Mouse (Mus musculus) neural tube, embryonic 14.5 days (tissue): ENCODE measurements around the gene Aanat. TPM values are rescaled to one million over a fixed set of nuclear protein-coding genes. Genes with fewer than 3 reads are reported as not detected.

Source experiments
- ATAC-seq: fragments of 200-750 bp; cut with Nextera tagmentation; 2 replicates; pipeline ENCODE4 v1.8.0; 2017; ENCODE audit warnings: low read depth, mild to moderate bottlenecking, moderate TSS enrichment, moderate library complexity
- H3K27ac ChIP-seq: fragments of 300-500 bp; sonication (generic); 2 replicates; pipeline ENCODE4 v1.5.1; 2014; ENCODE audit warnings: low read depth, mild to moderate bottlenecking, control low read depth, low read length, moderate library complexity, mixed read lengths
- H3K27me3 ChIP-seq: fragments of 300-500 bp; sonication (generic); 2 replicates; pipeline ENCODE4 v1.6.1; 2014; ENCODE audit warnings: low read length; ENCODE audit not compliant: control insufficient read depth, insufficient read depth
- H3K36me3 ChIP-seq: fragments of 300-500 bp; sonication (generic); 2 replicates; pipeline ENCODE4 v1.6.1; 2014; ENCODE audit warnings: low read length, mixed read lengths; ENCODE audit not compliant: control insufficient read depth, insufficient read depth
- H3K4me1 ChIP-seq: fragments of 300-500 bp; sonication (generic); 2 replicates; pipeline ENCODE4 v1.6.1; 2014; ENCODE audit warnings: low read length; ENCODE audit not compliant: control insufficient read depth, insufficient read depth
- H3K4me2 ChIP-seq: fragments of 300-500 bp; sonication (generic); 2 replicates; pipeline ENCODE4 v1.6.1; 2014; ENCODE audit warnings: mild to moderate bottlenecking, low read depth, low read length, control low read depth
- H3K4me3 ChIP-seq: fragments of 300-500 bp; sonication (generic); 2 replicates; pipeline ENCODE4 v1.5.1; 2014; ENCODE audit warnings: low read depth, low read length, control low read depth, mixed read lengths
- H3K9ac ChIP-seq: fragments of 300-500 bp; sonication (generic); replicated peaks from 2 replicates; pipeline ENCODE4 v1.6.1; 2014; ENCODE audit warnings: low read depth, mild to moderate bottlenecking, control low read depth, low read length, mixed read lengths
- H3K9me3 ChIP-seq: fragments of 300-500 bp; sonication (generic); 2 replicates; pipeline ENCODE4 v1.6.1; 2016; ENCODE audit warnings: low read length; ENCODE audit not compliant: control insufficient read depth
- WGBS: fragments of 180-500 bp; shearing (Covaris S2); extraction: QIAGEN DNeasy Blood & Tissue Kit; methylation state at CpG from one replicate; pipeline ENCODE4 v1.1.7; 2014; 5-methylcytosine and 5-hydroxymethylcytosine counted together
- polyA plus RNA-seq: library from polyadenylated mRNA; unstranded; fragments of >200 nt; fragmentation: Nextera tagmentation; extraction: Ambion mirVana; gene quantifications from 2 replicates; pipeline ENCODE4 v1.2.1, GENCODE M21; 2014

Gene Aanat
- polyA plus RNA-seq, 1 experiment from 2014 or later = 0.40 TPM

DNA sequence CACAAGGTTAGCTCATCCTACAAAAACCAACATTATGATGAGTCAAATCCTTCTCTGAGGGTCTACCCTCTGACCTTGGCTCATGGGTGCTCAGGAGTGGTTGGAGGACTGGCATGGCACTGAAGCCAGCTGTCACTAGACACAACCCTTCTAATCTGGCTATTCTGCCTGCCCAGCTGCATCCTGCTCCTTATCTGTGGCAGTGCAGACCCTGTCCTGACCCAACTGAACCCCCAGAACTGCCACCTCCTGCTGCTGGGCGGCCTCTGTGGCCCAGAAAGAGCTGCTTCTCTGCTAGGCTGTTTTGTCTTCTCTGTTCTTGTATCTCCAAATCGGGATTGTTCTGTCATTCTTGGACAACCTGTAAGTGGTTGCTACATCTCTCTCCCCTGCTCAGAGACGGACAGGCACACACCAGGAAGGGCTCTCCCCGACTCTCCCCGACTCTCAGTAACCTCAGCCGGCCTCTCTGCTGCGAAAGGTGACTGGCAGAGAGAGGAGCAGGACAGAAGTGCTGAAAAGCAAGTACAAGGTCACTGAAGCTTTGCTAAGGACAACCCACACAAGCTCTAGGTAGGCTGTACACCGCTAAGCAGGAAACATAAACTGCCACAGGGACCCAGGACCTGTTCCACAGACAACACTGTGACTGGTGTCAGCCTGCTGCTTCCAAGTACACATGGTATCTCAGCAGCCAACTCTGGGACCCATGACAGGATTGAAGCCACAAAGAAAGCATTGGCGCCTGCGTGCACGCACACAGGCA is 36.8 kb upstream of the Aanat start:
- 92% methylated on average over 11 of the region's 11 CpGs for WGBS
- no peak for ATAC-seq
- H3K27me3 ChIP-seq = no peaks in the 10 kb centered on the region

GRCm38 (mm10) chr11:116550748-116551147 is 35.5 kb upstream of the Aanat start:
- ATAC-seq = no peak
- Histone ChIP-seq H3K4me1 (peaks cover 18% of the 10 kb centered on the region; the same call in 1 of the 2 replicates), H3K27ac (no peak overlapping the region), H3K9ac (no peak overlapping the region), H3K4me2 (no peak overlapping the region), H3K27me3 (no peaks in the 10 kb centered on the region), H3K4me3 (no peak overlapping the region), H3K36me3 (peaks cover 11% of the 10 kb centered on the region), H3K9me3 (no peaks in the 10 kb centered on the region)
- 73% methylated on average over 7 of the region's 7 CpGs for WGBS

More for the DNA sequence above, 36.8 kb upstream of the Aanat start:
- Histone ChIP-seq H3K27ac (no peak overlapping the region), H3K4me3 (no peak overlapping the region), H3K9ac (no peak overlapping the region), H3K36me3 (peaks cover 24% of the 10 kb centered on the region), H3K4me1 (peaks cover 16% of the 10 kb centered on the region; the same call in 1 of the 2 replicates), H3K4me2 (no peak overlapping the region), H3K9me3 (no peaks in the 10 kb centered on the region)

GRCm38 (mm10) chr11:116552194-116552593 is 34.0 kb upstream of the Aanat start:
- no peak overlapping the region for H3K27ac ChIP-seq
- H3K4me1 ChIP-seq = peaks cover 18% of the 10 kb centered on the region; the same call in 1 of the 2 replicates
- no peak overlapping the region for H3K4me3 ChIP-seq
- no peak overlapping the region for H3K9ac ChIP-seq
- ATAC-seq = no peak
- H3K27me3 ChIP-seq = no peaks in the 10 kb centered on the region
- 43% methylated on average over 1 of the region's 1 CpGs for WGBS
- H3K36me3 ChIP-seq = no peaks in the 10 kb centered on the region
- H3K9me3 ChIP-seq = no peaks in the 10 kb centered on the region
- no peak overlapping the region for H3K4me2 ChIP-seq

GRCm38 (mm10) chr11:116554171-116554878 is 31.9 kb upstream of the Aanat start:
- H3K4me1 ChIP-seq = peaks cover 18% of the 10 kb centered on the region; the same call in 1 of the 2 replicates
- no peaks in the 10 kb centered on the region for H3K27me3 ChIP-seq
- no peak overlapping the region for H3K4me2 ChIP-seq
- 48% methylated on average over 12 of the region's 12 CpGs for WGBS
- H3K27ac ChIP-seq = no peak overlapping the region
- H3K36me3 ChIP-seq = no peaks in the 10 kb centered on the region
- H3K9ac ChIP-seq = no peak overlapping the region
- ATAC-seq = no peak
- no peak overlapping the region for H3K4me3 ChIP-seq
- no peaks in the 10 kb centered on the region for H3K9me3 ChIP-seq

GRCm38 (mm10) chr11:116555572-116555971 is 30.7 kb upstream of the Aanat start:
- H3K27ac ChIP-seq = no peak overlapping the region
- H3K4me2 ChIP-seq = no peak overlapping the region
- no peaks in the 10 kb centered on the region for H3K36me3 ChIP-seq
- no peak for ATAC-seq
- H3K4me1 ChIP-seq = peaks cover 18% of the 10 kb centered on the region; the same call in 1 of the 2 replicates
- H3K9me3 ChIP-seq = no peaks in the 10 kb centered on the region
- no peak overlapping the region for H3K4me3 ChIP-seq
- H3K27me3 ChIP-seq = no peaks in the 10 kb centered on the region
- H3K9ac ChIP-seq = no peak overlapping the region
- WGBS = 76% methylated on average over 1 of the region's 1 CpGs

DNA sequence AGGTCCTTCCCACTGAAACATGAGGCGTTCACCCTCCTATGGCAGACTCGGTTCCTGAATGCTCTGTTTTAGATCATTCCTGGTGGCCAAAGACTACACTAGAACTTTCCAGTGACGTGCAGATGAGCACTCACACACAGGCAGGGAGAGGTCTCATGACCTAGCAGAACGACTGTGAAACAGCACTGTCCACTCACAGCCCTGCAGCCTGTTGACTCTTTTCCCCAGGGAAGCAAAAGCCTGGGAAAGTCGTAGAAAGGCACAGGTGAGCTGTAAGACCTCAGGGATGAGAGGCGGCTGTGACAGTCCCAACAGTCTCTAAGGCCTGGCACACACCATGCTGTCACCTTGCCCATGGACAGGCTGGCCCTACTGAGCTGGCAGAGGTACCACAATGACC is 29.9 kb upstream of the Aanat start:
- Histone ChIP-seq H3K4me1 (peaks cover 12% of the 10 kb centered on the region; the same call in 1 of the 2 replicates), H3K9me3 (no peaks in the 10 kb centered on the region), H3K36me3 (no peaks in the 10 kb centered on the region), H3K4me2 (no peak overlapping the region), H3K4me3 (no peak overlapping the region), H3K27ac (no peak overlapping the region), H3K9ac (no peak overlapping the region), H3K27me3 (no peaks in the 10 kb centered on the region)
- no peak for ATAC-seq
- 75% methylated on average over 6 of the region's 6 CpGs for WGBS

- no peak for ATAC-seq
- Histone ChIP-seq H3K4me3 (no peak overlapping the region), H3K27me3 (no peaks in the 10 kb centered on the region), H3K4me2 (no peak overlapping the region), H3K36me3 (no peaks in the 10 kb centered on the region), H3K9me3 (no peaks in the 10 kb centered on the region), H3K27ac (no peak overlapping the region), H3K9ac (no peak overlapping the region), H3K4me1 (no peaks in the 10 kb centered on the region)
- 63% methylated on average over 7 of the region's 7 CpGs for WGBS
Measured at GRCm38 (mm10) chr11:116565283-116566041, 20.8 kb upstream of the Aanat start.

GRCm38 (mm10) chr11:116567531-116567930 is 18.7 kb upstream of the Aanat start:
- no peaks in the 10 kb centered on the region; the same call in 1 of the 2 replicates for H3K4me1 ChIP-seq
- no peak overlapping the region for H3K9ac ChIP-seq
- no peak overlapping the region for H3K4me2 ChIP-seq
- ATAC-seq = no peak
- no peaks in the 10 kb centered on the region for H3K36me3 ChIP-seq
- no peak overlapping the region for H3K4me3 ChIP-seq
- H3K27me3 ChIP-seq = no peaks in the 10 kb centered on the region
- H3K9me3 ChIP-seq = no peaks in the 10 kb centered on the region
- 79% methylated on average over 8 of the region's 8 CpGs for WGBS
- H3K27ac ChIP-seq = no peak overlapping the region
